Mouse (Mus musculus) CH12.LX (cell line): ENCODE data around the gene U2af2. TPM values are rescaled to one million over a fixed set of nuclear protein-coding genes. Genes with fewer than 3 reads are reported as not detected.

Experiments
- DNase-seq: peaks from one replicate; pipeline ENCODE4 v3.0.0-alpha.2; 2013; ENCODE audit errors: extremely low read depth
- H3K27ac ChIP-seq: 2 replicates; pipeline ENCODE4 v1.5.1; 2012; ENCODE audit warnings: low read depth, mild to moderate bottlenecking, control low read depth, moderate library complexity; ENCODE audit not compliant: insufficient read depth
- H3K27me3 ChIP-seq: replicated peaks from 2 replicates; pipeline ENCODE3; 2012; ENCODE audit warnings: inconsistent platforms
- H3K36me3 ChIP-seq, 2 experiments: replicated peaks in 1 of 2; 2 replicates each; pipeline versions ENCODE3 to v1.6.1; 2012; ENCODE audit warnings: inconsistent platforms in 1 of 2, low read length in 1 of 2, mild to moderate bottlenecking in 1 of 2, mixed read lengths in 1 of 2, moderate library complexity in 1 of 2; ENCODE audit not compliant: control insufficient read depth in 1 of 2, insufficient read depth in 1 of 2
- H3K4me1 ChIP-seq, 2 experiments: 2 replicates each; pipeline ENCODE4 v1.6.1; 2012; ENCODE audit warnings: inconsistent platforms in 1 of 2, moderate library complexity in 1 of 2; ENCODE audit not compliant: insufficient read depth in 2 of 2, control insufficient read depth in 1 of 2
- H3K4me2 ChIP-seq: 2 replicates; pipeline ENCODE4 v1.6.1; 2012; ENCODE audit warnings: low read depth, mild to moderate bottlenecking, control low read depth; ENCODE audit not compliant: poor library complexity, insufficient read depth, severe bottlenecking
- H3K4me3 ChIP-seq, 3 experiments: fragments of 150-350 bp in 1 of 3; sonication (generic) in 1 of 3; replicated peaks in 1 of 3; 2 replicates each; pipeline versions ENCODE3 to v1.5.1; 2011 to 2012; ENCODE audit warnings: low read depth in 2 of 3, low read length in 2 of 3, mild to moderate bottlenecking in 2 of 3, moderate library complexity in 2 of 3, control low read depth in 1 of 3, improper control_type of control experiment in 1 of 3, inconsistent platforms in 1 of 3, mixed read lengths in 1 of 3; ENCODE audit not compliant: poor library complexity in 1 of 3
- H3K79me2 ChIP-seq: replicated peaks from 2 replicates; pipeline ENCODE4 v1.6.1; 2012; ENCODE audit warnings: mild to moderate bottlenecking, moderate library complexity; ENCODE audit not compliant: control insufficient read depth, poor library complexity, insufficient read depth, severe bottlenecking; ENCODE audit errors: extremely low read depth
- H3K9ac ChIP-seq: 2 replicates; pipeline ENCODE4 v1.6.1; 2012; ENCODE audit warnings: low read depth, mild to moderate bottlenecking, control low read depth, moderate library complexity; ENCODE audit not compliant: insufficient read depth
- H3K9me3 ChIP-seq: replicated peaks from 2 replicates; pipeline ENCODE3; 2012; ENCODE audit warnings: low read length, inconsistent platforms, mixed read lengths
- BHLHE40 ChIP-seq: IDR thresholded peaks from 2 replicates; pipeline ENCODE4 v1.6.1; 2011; ENCODE audit warnings: mild to moderate bottlenecking, low read depth, low read length, improper control_type of control experiment
- CHD1 ChIP-seq: IDR thresholded peaks from 2 replicates; pipeline ENCODE4 v1.6.1; 2012; ENCODE audit warnings: low read depth, low read length, improper control_type of control experiment, inconsistent platforms
- CHD2 ChIP-seq: IDR thresholded peaks from 2 replicates; pipeline ENCODE4 v1.6.1; 2011; ENCODE audit warnings: low read length, improper control_type of control experiment
- CTCF ChIP-seq, 2 experiments: IDR thresholded peaks in 1 of 2; conservative IDR thresholded peaks in 1 of 2; 2 replicates each; pipeline ENCODE4 v1.5.1; 2011 to 2012; ENCODE audit warnings: low read depth in 2 of 2, low read length in 2 of 2, improper control_type of control experiment in 1 of 2, inconsistent platforms in 1 of 2, mild to moderate bottlenecking in 1 of 2, moderate library complexity in 1 of 2
- ETS1 ChIP-seq: conservative IDR thresholded peaks from 2 replicates; pipeline ENCODE4 v1.6.1; 2012; ENCODE audit warnings: low read depth, mild to moderate bottlenecking, inconsistent platforms, low read length, improper control_type of control experiment, moderate library complexity
- GABPA ChIP-seq: IDR thresholded peaks from 2 replicates; pipeline ENCODE4 v1.6.1; 2012; ENCODE audit warnings: low read depth, low read length, improper control_type of control experiment, inconsistent platforms; ENCODE audit not compliant: insufficient replicate concordance
- IRF4 ChIP-seq: IDR thresholded peaks from 2 replicates; pipeline ENCODE4 v1.6.1; 2014; ENCODE audit warnings: low read depth, mild to moderate bottlenecking, inconsistent platforms, low read length, improper control_type of control experiment
- MAFK ChIP-seq: IDR thresholded peaks from 2 replicates; pipeline ENCODE4 v1.6.1; 2011; ENCODE audit warnings: low read length, improper control_type of control experiment; ENCODE audit not compliant: insufficient replicate concordance
- MAZ ChIP-seq: IDR thresholded peaks from 2 replicates; pipeline ENCODE4 v1.6.1; 2012; ENCODE audit warnings: low read depth, mild to moderate bottlenecking, inconsistent platforms, low read length, improper control_type of control experiment, moderate library complexity
- NELFE ChIP-seq: IDR thresholded peaks from 2 replicates; pipeline ENCODE4 v1.6.1; 2011; ENCODE audit warnings: low read depth, low read length, improper control_type of control experiment
- NRF1 ChIP-seq: IDR thresholded peaks from 2 replicates; pipeline ENCODE4 v1.6.1; 2014; ENCODE audit warnings: low read depth, mild to moderate bottlenecking, inconsistent platforms, low read length, improper control_type of control experiment, moderate library complexity
- RCOR1 ChIP-seq: conservative IDR thresholded peaks from 2 replicates; pipeline ENCODE4 v1.6.1; 2012; ENCODE audit warnings: low read depth, mild to moderate bottlenecking, inconsistent platforms, low read length, improper control_type of control experiment
- SMC3 ChIP-seq: IDR thresholded peaks from 2 replicates; pipeline ENCODE4 v1.6.1; 2011; ENCODE audit warnings: low read depth, low read length, improper control_type of control experiment
- TBP ChIP-seq: conservative IDR thresholded peaks from 2 replicates; pipeline ENCODE4 v1.6.1; 2011; ENCODE audit warnings: low read depth, low read length, improper control_type of control experiment
- UBTF ChIP-seq: IDR thresholded peaks from 2 replicates; pipeline ENCODE4 v1.6.1; 2012; ENCODE audit warnings: low read depth, mild to moderate bottlenecking, inconsistent platforms, low read length, improper control_type of control experiment, moderate library complexity
- ZC3H11A ChIP-seq: IDR thresholded peaks from 2 replicates; pipeline ENCODE4 v1.6.1; 2012; ENCODE audit warnings: low read depth, mild to moderate bottlenecking, inconsistent platforms, low read length, improper control_type of control experiment
- ZKSCAN1 ChIP-seq: IDR thresholded peaks from 2 replicates; pipeline ENCODE4 v1.6.1; 2012; ENCODE audit warnings: low read depth, inconsistent platforms, low read length, improper control_type of control experiment, borderline replicate concordance
- ZNF384 ChIP-seq: IDR thresholded peaks from 2 replicates; pipeline ENCODE4 v1.6.1; 2012; ENCODE audit warnings: low read depth, low read length, improper control_type of control experiment, inconsistent platforms
- dilution Hi-C: fragments of 300-500 bp; cut with MboI; formaldehyde crosslinking; loops from 2 replicates; pipeline ENCODE4 v1.14.3; 2020; ENCODE audit warnings: low sequenced_read_pairs; ENCODE audit not compliant: extremely low pct_unique_long_range_greater_than_20kb, extremely low pct_ligation_motif_present
- in situ Hi-C: fragments of 300-500 bp; cut with MboI; formaldehyde crosslinking; loops from 3 replicates; pipeline ENCODE4 v1.14.3; 2019; ENCODE audit warnings: low sequenced_read_pairs, low pct_ligation_motif_present, low pct_unique_long_range_greater_than_20kb, mixed read lengths
- polyA plus RNA-seq: library from polyadenylated mRNA; unstranded; fragments of >175 nt; gene quantifications from 2 replicates; pipeline ENCODE4 v1.2.1, GENCODE M21; 2012; ENCODE audit warnings: low read depth; ENCODE audit not compliant: insufficient read length
- total RNA-seq, 2 experiments: library from RNA; depleted of rRNA; stranded (reverse); fragments of 300-350 nt in 1 of 2; fragments of >200 nt in 1 of 2; gene quantifications; 2 replicates each; pipeline ENCODE4 v1.2.3; 2012 to 2014

U2af2 gene
- total and polyA plus RNA-seq, 3 experiments = 293 to 449 (median 295) TPM

DNA sequence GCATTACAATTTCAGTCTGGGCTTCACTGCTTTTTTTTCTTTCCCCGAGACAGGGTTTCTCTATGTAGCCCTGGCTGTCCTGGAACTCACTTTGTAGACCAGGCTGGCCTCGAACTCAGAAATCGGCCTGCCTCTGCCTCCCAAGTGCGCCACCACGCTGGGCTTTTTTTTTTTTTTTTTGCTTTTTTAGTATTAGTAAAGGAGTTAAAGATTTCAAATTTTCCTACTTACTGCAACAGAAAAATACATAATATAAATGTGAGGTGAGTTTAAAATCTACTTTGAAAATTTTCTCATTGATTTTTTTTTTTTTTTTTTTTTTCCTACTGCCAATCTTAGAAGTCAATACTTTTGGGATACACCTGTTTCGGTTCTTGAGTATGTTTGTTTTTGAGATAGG lies 2.9 kb downstream of the U2af2 start:
- dilution Hi-C loops (no loop called here), in situ Hi-C loops (loop anchor here (5.0 kb wide), 1 partner anchor 62 kb away; the partner anchor contains the start of gene Rasl2-9)
- no peak for DNase-seq
- Histone ChIP-seq H3K4me3 (no peak overlapping the region), H3K9ac (no peak overlapping the region), H3K27ac (no peak overlapping the region), H3K9me3 (no peaks in the 10 kb centered on the region), H3K79me2 (peaks cover 72% of the 10 kb centered on the region), H3K27me3 (no peaks in the 10 kb centered on the region), H3K36me3 (peaks cover 42 to 55% of the 10 kb centered on the region in 2 experiments), H3K4me1 (peaks cover 2 to 34% of the 10 kb centered on the region in 2 experiments), H3K4me2 (peak overlapping the region; percentile 80)
- TF ChIP-seq MAFK (no peak), IRF4 (no peak), BHLHE40 (no peak), UBTF (no peak), MAZ (no peak), GABPA (no peak), TBP (no peak), ZNF384 (no peak), CHD1 (no peak), NELFE (no peak), RCOR1 (no peak), ETS1 (no peak)

DNA sequence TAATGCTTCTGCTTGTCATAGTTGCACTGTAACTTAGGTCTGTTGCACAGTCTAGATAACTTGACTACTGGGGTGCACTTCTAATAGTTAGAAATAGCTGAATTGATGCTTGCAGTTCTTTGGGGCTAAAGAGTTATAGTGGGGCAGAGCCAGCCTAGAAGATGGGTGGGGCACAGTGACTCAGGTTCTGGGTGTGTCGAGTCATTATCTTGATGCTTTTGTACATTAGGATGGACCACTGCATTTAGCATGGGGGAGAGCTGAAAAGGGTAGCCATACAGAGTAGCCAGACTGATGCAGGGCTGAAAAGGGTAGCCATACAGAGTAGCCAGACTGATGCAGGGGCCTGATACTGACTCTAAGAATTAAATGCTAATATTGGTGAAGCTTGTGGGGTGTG lies 11.6 kb downstream of the U2af2 start:
- Histone ChIP-seq H3K27me3 (no peaks in the 10 kb centered on the region), H3K9me3 (no peaks in the 10 kb centered on the region), H3K79me2 (peaks cover 82% of the 10 kb centered on the region), H3K4me2 (no peak overlapping the region), H3K4me3 (no peak overlapping the region), H3K27ac (no peak overlapping the region), H3K4me1 (peaks cover 0 to 22% of the 10 kb centered on the region in 2 experiments; a peak in 2 of 4 replicates), H3K36me3 (peaks cover 92 to 97% of the 10 kb centered on the region in 2 experiments), H3K9ac (no peak overlapping the region)
- DNase-seq = no peak
- in situ Hi-C loops = no loop called here
- TF ChIP-seq TBP (no peak), NRF1 (no peak), CTCF (conservative IDR thresholded peaks at IDR 0.05 in 1 of 2, IDR thresholded peaks at IDR 0.05 in 1 of 2; ENCODE audit: low read depth in 2 of 2, low read length in 2 of 2) (no peak), ZC3H11A (no peak), CHD1 (no peak), SMC3 (no peak), CHD2 (no peak), ZKSCAN1 (no peak)
- dilution Hi-C loops = no loop called here
